ENCODE assay signal across 8 mouse cellular contexts in genomic region chr2:101905534-101906378, GRCm38 (mm10). TPM values are rescaled to one million over a fixed set of nuclear protein-coding genes. Genes with fewer than 3 reads are reported as not detected.
DNase-seq lines count a peak whose midpoint lies in the region; ATAC-seq and TF ChIP-seq lines count a peak whose summit lies in the region.

No protein-coding gene starts in this region.

- H3K9me3 ChIP-seq in MEL (replicated peaks; ENCODE audit: insufficient read depth, low read length) = no peaks in the 10 kb centered on the region
- no peaks in the 10 kb centered on the region for H3K9me3 ChIP-seq in hindbrain, embryonic 11.5 days (ENCODE audit: control insufficient read depth, low read length)
- H3K9me3 ChIP-seq in lung, embryonic 16.5 days (ENCODE audit: control insufficient read depth, low read length) = no peaks in the 10 kb centered on the region

- no peak overlapping the region for H3K27ac ChIP-seq in MEL (ENCODE audit: control insufficient read depth, low read depth, low read length)
- H3K27ac ChIP-seq in hindbrain, embryonic 11.5 days (ENCODE audit: low read depth, low read length) = no peak overlapping the region
- no peak overlapping the region for H3K27ac ChIP-seq in lung, embryonic 16.5 days (ENCODE audit: low read length)

- H3K4me3 ChIP-seq in MEL (ENCODE audit: control insufficient read depth in 1 of 2, insufficient read depth in 1 of 2, low read depth in 2 of 2, low read length in 2 of 2) = peak overlapping the region; percentile 19 to 45; a peak in 3 of 4 replicates
- no peak overlapping the region for H3K4me3 ChIP-seq in hindbrain, embryonic 11.5 days (ENCODE audit: low read depth, low read length)
- peak overlapping the region; percentile 25 for H3K4me3 ChIP-seq in lung, embryonic 16.5 days (ENCODE audit: low read length)

- peak; percentile 85 for ATAC-seq in hindbrain, embryonic 11.5 days (ENCODE audit: low FRiP score)
- peak; percentile 78 for ATAC-seq in lung, embryonic 16.5 days (ENCODE audit: low read depth)

- no peaks in the 10 kb centered on the region for H3K79me2 ChIP-seq in MEL (ENCODE audit: control insufficient read depth, insufficient read depth, low read length, poor library complexity)

- TF ChIP-seq EP300 in MEL (IDR thresholded peaks at IDR 0.05; ENCODE audit: low read depth in 1 of 2, low read length in 2 of 2) = no peak

- peak; percentile 71 to 92 (median 85) for TF ChIP-seq CTCF in MEL (IDR thresholded peaks at IDR 0.05 in 2 of 3, conservative IDR thresholded peaks at IDR 0.05 in 1 of 3; ENCODE audit: control insufficient read depth in 1 of 3, insufficient read depth in 1 of 3, low read depth in 2 of 3, low read length in 3 of 3, poor library complexity in 1 of 3, severe bottlenecking in 1 of 3)

- 0 out of 4 replicates have a peak, but pooled peaks cover 0 to 4% of the 10 kb centered on the region in 2 experiments for H3K4me1 ChIP-seq in MEL (ENCODE audit: control insufficient read depth in 1 of 2, insufficient read depth in 2 of 2, low read length in 2 of 2)
- no peaks in the 10 kb centered on the region for H3K4me1 ChIP-seq in hindbrain, embryonic 11.5 days (replicated peaks; ENCODE audit: control insufficient read depth, insufficient read depth, low read length)
- H3K4me1 ChIP-seq in lung, embryonic 16.5 days (replicated peaks; ENCODE audit: control insufficient read depth, insufficient read depth, low read length) = peaks cover 4% of the 10 kb centered on the region; the same call in 1 of the 2 replicates

- no peaks in the 10 kb centered on the region for H3K36me3 ChIP-seq in MEL (ENCODE audit: control insufficient read depth in 1 of 2, insufficient read depth in 2 of 2, low read length in 2 of 2)
- no peaks in the 10 kb centered on the region for H3K36me3 ChIP-seq in hindbrain, embryonic 11.5 days (ENCODE audit: control insufficient read depth, insufficient read depth, low read length)
- no peaks in the 10 kb centered on the region for H3K36me3 ChIP-seq in lung, embryonic 16.5 days (ENCODE audit: control insufficient read depth, insufficient read depth, low read length)

- no peaks in the 10 kb centered on the region for H3K27me3 ChIP-seq in MEL (ENCODE audit: control insufficient read depth in 1 of 2, insufficient read depth in 2 of 2, low read length in 2 of 2)
- no peaks in the 10 kb centered on the region for H3K27me3 ChIP-seq in hindbrain, embryonic 11.5 days (ENCODE audit: control insufficient read depth, insufficient read depth, low read length)
- H3K27me3 ChIP-seq in lung, embryonic 16.5 days (ENCODE audit: control insufficient read depth, insufficient read depth, low read depth, low read length) = no peaks in the 10 kb centered on the region

- H3K4me2 ChIP-seq in hindbrain, embryonic 11.5 days (replicated peaks; ENCODE audit: low read depth, low read length) = no peak overlapping the region; the same call in 1 of the 2 replicates
- peak overlapping the region; percentile 50 for H3K4me2 ChIP-seq in lung, embryonic 16.5 days (ENCODE audit: low read depth, low read length)

- DNase-seq in MEL (ENCODE audit: low read depth, low spot score) = peak; percentile 83
- DNase-seq in cerebellum, adult 8-10 months = peak; percentile 91
- peak; percentile 73 to 94 for DNase-seq in frontal cortex, adult 2 months (ENCODE audit: extremely low spot score in 1 of 2, low spot score in 1 of 2)
- DNase-seq in hindbrain, embryonic 11.5 days (ENCODE audit: low spot score) = peak; percentile 93
- peak; percentile 77 for DNase-seq in layer of hippocampus, adult 9-11 months
- DNase-seq in ovary, postnatal 14 days (ENCODE audit: low spot score) = peak; percentile 68
- peak; percentile 69 to 83 for DNase-seq in thymus, postnatal 10 days (ENCODE audit: low spot score in 2 of 2)

- H3K9ac ChIP-seq in MEL (ENCODE audit: control insufficient read depth, low read depth, low read length, poor library complexity, severe bottlenecking) = peak overlapping the region; percentile 24
- 0 out of 2 replicates have a peak overlapping the region, but pooled peaks have one; percentile 25 for H3K9ac ChIP-seq in hindbrain, embryonic 11.5 days (ENCODE audit: low read depth, low read length)
- peak overlapping the region; percentile 53 for H3K9ac ChIP-seq in lung, embryonic 16.5 days (ENCODE audit: low read length)

- TF ChIP-seq RAD21 in MEL (IDR thresholded peaks at IDR 0.05; ENCODE audit: low read depth, low read length) = peak; percentile 90

- 27% methylated on average over 21 of the region's 21 CpGs for WGBS in hindbrain, embryonic 11.5 days
- WGBS in lung, embryonic 16.5 days = 19% methylated on average over 21 of the region's 21 CpGs

- no peak for TF ChIP-seq POLR2A in MEL (IDR thresholded peaks at IDR 0.05; ENCODE audit: control insufficient read depth in 1 of 2, insufficient read depth in 1 of 2, low read depth in 1 of 2, low read length in 2 of 2, poor library complexity in 1 of 2)

TF ChIP-seq in MEL, 35 proteins besides CTCF, POLR2A, EP300 and RAD21:
- no peak for TF ChIP-seq MYC (IDR thresholded peaks at IDR 0.05; ENCODE audit: low read depth, low read length)
- TF ChIP-seq ZC3H11A (IDR thresholded peaks at IDR 0.05; ENCODE audit: low read depth, low read length) = peak; percentile 72
- TF ChIP-seq SMC3 (IDR thresholded peaks at IDR 0.05; ENCODE audit: low read depth, low read length) = peak; percentile 84

RNA-seq across cellular contexts. Expression of gene Commd9, which starts 19.7 kb away (rescaled TPM):
- 50.6 and 62.8 TPM in 2 replicates for total RNA-seq in MEL (2012; rRNA removed)
- polyA plus RNA-seq in MEL (2012; ENCODE audit: insufficient read depth in 1 of 2, insufficient read length in 2 of 2, low read depth in 1 of 2, low replicate concordance in 2 of 2, missing spikeins in 1 of 2) = 10 to 100 TPM in 1 of 2 experiments, not detected in 1; 57.6 TPM
- 88.4 and 94.8 TPM in 2 replicates for polyA plus RNA-seq in frontal cortex, adult 2 months (2012; rRNA removed)
- 78.2 and 79.3 TPM in 2 replicates for polyA plus RNA-seq in hindbrain, embryonic 11.5 days (2014; fragmentation: Nextera tagmentation; extraction: Ambion mirVana)
- 60.4 and 62.0 TPM in 2 replicates for polyA plus RNA-seq in lung, embryonic 16.5 days (2015; fragmentation: Nextera tagmentation; extraction: Ambion mirVana)

RNA-seq across cellular contexts. Expression of gene Prr5l, which starts 22.9 kb away (rescaled TPM):
- 0.04 TPM in 1 of 2 replicates, not detected in the other for total RNA-seq in MEL (2012; rRNA removed)
- not detected for polyA plus RNA-seq in MEL (2012; ENCODE audit: insufficient read depth in 1 of 2, insufficient read length in 2 of 2, low read depth in 1 of 2, low replicate concordance in 2 of 2, missing spikeins in 1 of 2)
- polyA plus RNA-seq in frontal cortex, adult 2 months (2012; rRNA removed) = 12.0 and 12.5 TPM in 2 replicates
- polyA plus RNA-seq in hindbrain, embryonic 11.5 days (2014; fragmentation: Nextera tagmentation; extraction: Ambion mirVana) = 12.2 and 13.2 TPM in 2 replicates
- polyA plus RNA-seq in lung, embryonic 16.5 days (2015; fragmentation: Nextera tagmentation; extraction: Ambion mirVana) = 38.0 and 43.7 TPM in 2 replicates

Comparison
In these comparisons a context has a peak if more than half of its experiments do, and no peak if none do; other contexts are left out.
1. RNA of gene Prr5l, which starts 22.9 kb away (polyA plus RNA-seq): 38.0 to 43.7 TPM in lung, embryonic 16.5 days, 12.2 to 13.2 TPM in hindbrain, embryonic 11.5 days and 12.0 to 12.5 TPM in frontal cortex, adult 2 months; not detected in MEL; every median in the first group is over 10 times any median in the second.
2. Peak in every context shown above with its lines, with median percentiles within 50 percentile points of each other: DNase-seq and H3K9ac ChIP-seq.